Comparison of ENCODE assay signal across 13 mouse cellular contexts in the genomic region with DNA sequence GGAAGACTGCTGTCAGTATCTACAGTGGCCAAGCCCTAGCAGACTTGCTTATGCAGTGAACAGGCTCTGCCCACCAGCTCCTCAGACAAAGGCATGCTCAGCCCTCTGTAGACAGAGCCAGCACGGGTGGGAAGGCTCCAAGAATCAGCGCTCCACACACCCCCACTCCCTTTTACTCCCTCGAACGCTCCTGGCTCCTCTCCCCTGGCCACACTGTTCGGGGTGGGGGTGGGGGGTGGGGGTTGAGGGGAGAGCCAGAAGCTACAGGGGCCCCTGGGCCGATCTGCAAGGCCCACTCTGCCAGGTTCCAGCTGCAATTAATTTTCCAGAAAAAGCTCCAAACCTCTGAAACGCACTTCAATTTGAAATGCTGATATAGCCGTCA.
DNase-seq lines count a peak whose midpoint lies in the region; ATAC-seq and TF ChIP-seq lines count a peak whose summit lies in the region.
"Had no signal": no experiment of that assay in that cellular context is flagged by ENCODE, and none has a peak within 500 bp of the region (broad histone marks: within the 10 kb centered on the region; RNA-seq: fewer than 3 reads in every experiment).

No protein-coding gene starts in this region.

- no peak overlapping the region for H3K4me3 ChIP-seq in left cerebral cortex, adult 2 months
- no peak overlapping the region for H3K4me3 ChIP-seq in hindbrain, embryonic 12.5 days
- no peak overlapping the region for H3K4me3 ChIP-seq in midbrain, embryonic 14.5 days (replicated peaks; ENCODE audit: low read depth, low read length)
- H3K4me3 ChIP-seq: neural tube, embryonic 12.5 days had no signal

- peaks cover 5% of the 10 kb centered on the region for H3K9me3 ChIP-seq in hindbrain, embryonic 12.5 days (replicated peaks)
- H3K9me3 ChIP-seq in midbrain, embryonic 14.5 days (ENCODE audit: control insufficient read depth, low read length): peaks cover 8% of the 10 kb centered on the region

- ATAC-seq in hindbrain, embryonic 12.5 days (ENCODE audit: low FRiP score): 0 out of 2 replicates have a peak, but pooled peaks have one; percentile 19
- ATAC-seq in midbrain, embryonic 14.5 days (ENCODE audit: low FRiP score, low TSS enrichment): peak; percentile 55; the same call in 1 of the 2 replicates
- no peak for ATAC-seq in CD4-positive, CD25-positive, alpha-beta regulatory T cell, adult 4 months
- ATAC-seq: Patski had no signal

- H3K9ac ChIP-seq in hindbrain, embryonic 12.5 days: no peak overlapping the region
- H3K9ac ChIP-seq in midbrain, embryonic 14.5 days (replicated peaks; ENCODE audit: low read length): no peak overlapping the region
- H3K9ac ChIP-seq: neural tube, embryonic 12.5 days had no signal

- no peaks in the 10 kb centered on the region for H3K36me3 ChIP-seq in hindbrain, embryonic 12.5 days
- H3K36me3 ChIP-seq in midbrain, embryonic 14.5 days (ENCODE audit: control insufficient read depth, insufficient read depth, low read length): no peaks in the 10 kb centered on the region
- H3K36me3 ChIP-seq: neural tube, embryonic 12.5 days had no signal

- TF ChIP-seq CTCF in left cerebral cortex, adult 2 months (IDR thresholded peaks at IDR 0.05): no peak

- intact Hi-C loops in left cerebral cortex, postnatal 4 days (cut with DNase I): no loop called here
- intact Hi-C loops in left cerebral cortex, adult 2 months (cut with DNase I): no loop called here

- no peaks in the 10 kb centered on the region for H3K4me1 ChIP-seq in hindbrain, embryonic 12.5 days
- no peaks in the 10 kb centered on the region for H3K4me1 ChIP-seq in midbrain, embryonic 14.5 days (ENCODE audit: control insufficient read depth, insufficient read depth, low read length)
- H3K4me1 ChIP-seq: neural tube, embryonic 12.5 days had no signal

- 53% methylated on average over 8 of the region's 8 CpGs for WGBS in hindbrain, embryonic 12.5 days
- WGBS in midbrain, embryonic 14.5 days: 46% methylated on average over 8 of the region's 8 CpGs

- no peak overlapping the region for H3K4me2 ChIP-seq in hindbrain, embryonic 12.5 days (replicated peaks)
- 0 out of 2 replicates have a peak overlapping the region, but pooled peaks have one; percentile 4 for H3K4me2 ChIP-seq in midbrain, embryonic 14.5 days (ENCODE audit: low read length)
- H3K4me2 ChIP-seq: neural tube, embryonic 12.5 days had no signal

- DNase-seq in embryo, embryonic 9.5 days (ENCODE audit: extremely low spot score): peak; percentile 6
- DNase-seq in embryo, embryonic 10.5 days (ENCODE audit: low spot score): no peak
- peak; percentile 24 for DNase-seq in left cerebral cortex, postnatal 4 days
- no peak for DNase-seq in left cerebral cortex, adult 2 months (ENCODE audit: extremely low spot score in 1 of 2, low spot score in 2 of 2)
- DNase-seq in midbrain, embryonic 14.5 days: peak; percentile 37
- DNase-seq in thymus, postnatal 0 days (ENCODE audit: low spot score): no peak
- DNase-seq: cerebellum, postnatal 36 days; kidney, postnatal 10 days; lung, adult 18-20 months had no signal

- no peak overlapping the region for H3K27ac ChIP-seq in left cerebral cortex, adult 2 months
- no peak overlapping the region for H3K27ac ChIP-seq in hindbrain, embryonic 12.5 days
- H3K27ac ChIP-seq in midbrain, embryonic 14.5 days (replicated peaks; ENCODE audit: low read depth, low read length): peak overlapping the region; percentile 61
- H3K27ac ChIP-seq: neural tube, embryonic 12.5 days had no signal

- no peaks in the 10 kb centered on the region for H3K27me3 ChIP-seq in hindbrain, embryonic 12.5 days
- no peaks in the 10 kb centered on the region for H3K27me3 ChIP-seq in midbrain, embryonic 14.5 days (ENCODE audit: control insufficient read depth, insufficient read depth, low read length)
- H3K27me3 ChIP-seq: neural tube, embryonic 12.5 days; Patski had no signal

Comparison
In these comparisons a context has a peak if more than half of its experiments do, and no peak if none do; other contexts are left out.
1. DNase-seq: peak in embryo, embryonic 9.5 days (single experiment), left cerebral cortex, postnatal 4 days (single experiment) and midbrain, embryonic 14.5 days (single experiment); none in embryo, embryonic 10.5 days (single experiment), left cerebral cortex, adult 2 months (0 of 2) and thymus, postnatal 0 days (single experiment).